8 mouse cellular contexts compared by ENCODE assay signal in the genomic region with DNA sequence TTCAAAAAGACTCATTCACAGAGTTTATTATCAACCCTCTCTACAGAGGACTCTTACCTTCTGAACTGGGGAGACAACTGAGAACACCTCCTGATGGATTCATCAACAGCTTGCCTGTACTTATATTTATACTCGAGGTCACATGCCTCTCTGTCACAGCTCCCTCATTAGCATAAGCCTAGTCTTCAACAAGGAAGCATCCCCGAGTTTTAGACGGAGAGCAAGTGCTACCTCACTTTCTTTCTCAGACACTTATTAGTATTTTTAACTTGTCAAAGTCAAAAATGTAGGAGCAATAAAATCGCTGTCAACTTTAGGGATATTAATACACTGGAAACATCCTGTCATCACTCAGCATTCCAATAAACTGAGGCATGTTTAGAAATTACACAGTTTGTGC. TPM values are rescaled to one million over a fixed set of nuclear protein-coding genes. Genes with fewer than 3 reads are reported as not detected.
DNase-seq lines count a peak whose midpoint lies in the region; ATAC-seq and TF ChIP-seq lines count a peak whose summit lies in the region.

TSS of gene Ide (minus strand) at position 101 of the 400 bp plus-strand sequence.

- 67% methylated on average over 4 of the region's 4 CpGs for WGBS in midbrain, embryonic 13.5 days

- DNase-seq in layer of hippocampus, adult 8-10 months (ENCODE audit: low spot score in 2 of 2): no peak
- no peak for DNase-seq in layer of hippocampus, adult 9-11 months
- no peak for DNase-seq in brain, embryonic 14.5 days (ENCODE audit: low read depth)
- DNase-seq in layer of hippocampus, postnatal 10 days (ENCODE audit: low spot score in 2 of 2): no peak
- DNase-seq in cerebellum, postnatal 36 days: no peak
- DNase-seq in lung, postnatal 36 days: no peak

- H3K4me3 ChIP-seq in midbrain, embryonic 13.5 days (replicated peaks): no peak within 1 kb of the TSS

- no peak for ATAC-seq in granulocyte monocyte progenitor cell, adult 5-6 weeks (replicated peaks; ENCODE audit: poor library complexity, severe bottlenecking)
- ATAC-seq in midbrain, embryonic 13.5 days: no peak

- H3K4me2 ChIP-seq in midbrain, embryonic 13.5 days (replicated peaks): no peak within 1 kb of the TSS

- H3K4me1 ChIP-seq in midbrain, embryonic 13.5 days (replicated peaks): no peaks in the 10 kb centered on the region

- H3K27ac ChIP-seq in midbrain, embryonic 13.5 days: no peak within 1 kb of the TSS

- H3K36me3 ChIP-seq in midbrain, embryonic 13.5 days: no peaks in the 10 kb centered on the region; the same call in 1 of the 2 replicates

- TF ChIP-seq POLR2A in brain, embryonic 14.5 days (IDR thresholded peaks at IDR 0.05; ENCODE audit: borderline replicate concordance, extremely low read depth, insufficient read depth, insufficient read length, poor library complexity, severe bottlenecking): no peak

- H3K9ac ChIP-seq in midbrain, embryonic 13.5 days (replicated peaks): no peak within 1 kb of the TSS

- no peaks in the 10 kb centered on the region for H3K27me3 ChIP-seq in midbrain, embryonic 13.5 days

- TF ChIP-seq CTCF in brain, embryonic 14.5 days (IDR thresholded peaks at IDR 0.05; ENCODE audit: borderline replicate concordance, extremely low read depth, insufficient read depth, insufficient read length): no peak

- no peaks in the 10 kb centered on the region for H3K9me3 ChIP-seq in midbrain, embryonic 13.5 days

RNA-seq across cellular contexts. Expression of gene Ide, which starts in this region (rescaled TPM):
- total RNA-seq in layer of hippocampus, adult 8-10 months (2022): 10 to 100 TPM; 35.8 to 69.8 (median 40.3) TPM
- polyA plus RNA-seq in brain, embryonic 14.5 days (2012; rRNA removed): 18.9 and 24.7 TPM in 2 replicates
- 108 and 131 TPM in 2 replicates for total RNA-seq in granulocyte monocyte progenitor cell, adult 5-6 weeks (2014; fragmentation: Nextera tagmentation)
- 95.3 and 125 TPM in 2 replicates for total RNA-seq in granulocyte monocyte progenitor cell, adult 5-6 weeks (2017)
- 10 to 100 TPM; 54.6 to 57.8 TPM for total RNA-seq in layer of hippocampus, postnatal 10 days (2021)
- 34.2 and 34.4 TPM in 2 replicates for polyA plus RNA-seq in midbrain, embryonic 13.5 days (2015; fragmentation: Nextera tagmentation; extraction: Ambion mirVana)
